Mouse (Mus musculus) embryonic facial prominence, embryonic 12.5 days (tissue): Measurements from ENCODE around the gene Msi1. TPM values are rescaled to one million over a fixed set of nuclear protein-coding genes. Genes with fewer than 3 reads are reported as not detected.

Source experiments
- ATAC-seq: fragments of 200-750 bp; cut with Nextera tagmentation; 2 replicates; pipeline ENCODE4 v1.8.0; 2017; ENCODE audit not compliant: insufficient number of reproducible peaks, insufficient read depth, low FRiP score, low TSS enrichment
- H3K27ac ChIP-seq: fragments of 300-500 bp; sonication (generic); 2 replicates; pipeline ENCODE4 v1.5.1; 2016; ENCODE audit warnings: mild to moderate bottlenecking
- H3K27me3 ChIP-seq: fragments of 300-500 bp; sonication (generic); 2 replicates; pipeline ENCODE4 v1.6.1; 2016; ENCODE audit warnings: mild to moderate bottlenecking, moderate library complexity
- H3K36me3 ChIP-seq: fragments of 300-500 bp; sonication (generic); 2 replicates; pipeline ENCODE4 v1.6.1; 2016; ENCODE audit warnings: mild to moderate bottlenecking
- H3K4me1 ChIP-seq: fragments of 300-500 bp; sonication (generic); 2 replicates; pipeline ENCODE4 v1.6.1; 2016
- H3K4me2 ChIP-seq: fragments of 300-500 bp; sonication (generic); replicated peaks from 2 replicates; pipeline ENCODE4 v1.6.1; 2016; ENCODE audit warnings: mild to moderate bottlenecking, moderate library complexity
- H3K4me3 ChIP-seq: fragments of 300-500 bp; sonication (generic); 2 replicates; pipeline ENCODE4 v1.5.1; 2016; ENCODE audit warnings: mild to moderate bottlenecking
- H3K9ac ChIP-seq: fragments of 300-500 bp; sonication (generic); 2 replicates; pipeline ENCODE4 v1.6.1; 2016; ENCODE audit warnings: mild to moderate bottlenecking, moderate library complexity
- H3K9me3 ChIP-seq: fragments of 300-500 bp; sonication (generic); 2 replicates; pipeline ENCODE4 v1.6.1; 2016; ENCODE audit warnings: mild to moderate bottlenecking, moderate library complexity
- WGBS: fragments of 180-500 bp; shearing (Covaris S2); methylation state at CpG from one replicate; pipeline ENCODE4 v1.1.7; 2016; 5-methylcytosine and 5-hydroxymethylcytosine counted together
- polyA plus RNA-seq: library from polyadenylated mRNA; unstranded; fragments of >200 nt; fragmentation: Nextera tagmentation; extraction: Ambion mirVana; gene quantifications from 2 replicates; pipeline ENCODE4 v1.2.1, GENCODE M21; 2016

Gene Msi1
- polyA plus RNA-seq, 1 experiment from 2014 or later, result 40.2 TPM

- H3K4me2 ChIP-seq, result no peak overlapping the region
- no peak for ATAC-seq
Measured at GRCm38 (mm10) chr5:115485489-115486205, 56.2 kb downstream of the Msi1 start.

DNA sequence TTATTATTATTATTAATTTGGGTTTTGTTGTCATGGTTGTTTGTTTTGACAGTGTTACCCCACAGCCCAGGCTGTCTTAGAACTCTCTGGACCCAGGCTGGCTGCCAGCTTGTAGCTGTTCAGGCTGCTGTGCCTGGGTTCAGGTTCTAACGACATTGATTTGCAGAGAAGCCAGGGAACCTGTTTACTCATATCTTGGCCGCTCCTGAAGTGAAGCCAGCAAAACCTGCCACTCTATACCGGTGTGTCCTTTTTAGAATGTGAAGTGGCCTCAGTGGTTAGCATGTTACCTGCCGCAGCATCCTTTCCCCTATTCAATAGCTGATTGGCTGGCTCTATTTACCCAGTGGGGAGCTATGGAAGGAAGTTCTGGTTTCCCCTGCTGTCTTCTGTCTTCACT, 57.3 kb downstream of the Msi1 start:
- Histone ChIP-seq H3K4me2 (no peak overlapping the region), H3K27me3 (peaks cover 13% of the 10 kb centered on the region), H3K9me3 (no peaks in the 10 kb centered on the region), H3K9ac (no peak overlapping the region), H3K36me3 (no peaks in the 10 kb centered on the region), H3K4me1 (peaks cover 18% of the 10 kb centered on the region), H3K27ac (no peak overlapping the region), H3K4me3 (no peak overlapping the region)
- no peak for ATAC-seq
- 51% methylated on average over 4 of the region's 4 CpGs for WGBS

More at GRCm38 (mm10) chr5:115485489-115486205, 56.2 kb downstream of the Msi1 start:
- 82% methylated on average over 18 of the region's 18 CpGs for WGBS
- Histone ChIP-seq H3K9ac (no peak overlapping the region), H3K36me3 (no peaks in the 10 kb centered on the region), H3K4me3 (no peak overlapping the region), H3K9me3 (no peaks in the 10 kb centered on the region), H3K27ac (no peak overlapping the region), H3K4me1 (peaks cover 12% of the 10 kb centered on the region), H3K27me3 (peaks cover 16% of the 10 kb centered on the region)

DNA sequence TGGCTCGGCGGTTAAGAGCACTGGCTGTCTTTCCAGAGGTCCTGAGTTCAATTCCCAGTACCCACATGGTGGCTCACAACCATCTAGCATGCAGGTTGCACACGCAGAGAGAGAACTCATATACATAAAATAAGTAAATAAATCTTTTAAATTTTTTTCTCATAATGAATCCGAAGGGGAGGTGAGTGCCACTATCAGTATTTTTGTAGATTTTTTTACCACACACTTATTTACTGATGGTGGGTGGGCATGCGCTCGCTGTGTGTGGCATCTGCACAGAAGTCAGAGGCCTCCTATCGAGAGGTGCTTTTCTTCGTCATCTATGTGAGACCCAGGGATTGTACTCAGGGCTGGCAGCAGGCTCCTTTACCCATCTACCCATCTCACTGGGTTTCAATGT, 58.0 kb downstream of the Msi1 start:
- Histone ChIP-seq H3K4me1 (peaks cover 21% of the 10 kb centered on the region), H3K9me3 (no peaks in the 10 kb centered on the region), H3K9ac (no peak overlapping the region), H3K36me3 (no peaks in the 10 kb centered on the region), H3K27me3 (peaks cover 8% of the 10 kb centered on the region), H3K4me2 (no peak overlapping the region), H3K4me3 (no peak overlapping the region), H3K27ac (no peak overlapping the region)
- no peak for ATAC-seq
- WGBS, result 89% methylated on average over 8 of the region's 8 CpGs

DNA sequence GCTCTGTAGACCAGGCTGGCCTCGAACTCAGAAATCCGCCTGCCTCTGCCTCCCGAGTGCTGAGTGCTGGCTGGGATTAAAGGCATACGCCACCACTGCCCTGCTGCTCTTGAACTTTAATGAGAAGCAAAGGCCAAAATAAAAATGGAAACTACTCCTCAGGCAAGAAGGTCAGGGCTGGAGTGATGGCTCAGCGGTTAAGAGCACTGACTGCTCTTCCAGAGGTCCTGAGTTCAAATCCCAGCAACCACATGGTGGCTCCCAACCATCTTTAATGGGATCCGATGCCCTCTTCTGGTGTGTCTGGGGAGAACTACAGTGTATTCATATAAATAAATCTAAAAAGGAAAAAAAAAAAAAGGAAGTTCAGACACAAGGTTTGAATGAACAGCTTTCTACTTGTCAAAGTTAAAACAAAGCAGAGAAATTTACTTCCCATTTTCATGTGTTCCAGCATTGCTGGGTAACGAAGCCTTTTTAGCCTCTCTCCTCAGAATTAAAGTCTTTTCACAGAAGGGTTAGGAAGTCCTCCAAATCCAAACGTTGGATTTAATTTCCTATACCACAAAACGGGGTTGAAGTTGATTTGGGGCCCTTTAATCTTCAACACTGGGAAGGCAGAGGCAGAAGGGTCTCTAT, 58.7 kb downstream of the Msi1 start:
- 74% methylated on average over 9 of the region's 9 CpGs for WGBS
- Histone ChIP-seq H3K36me3 (no peaks in the 10 kb centered on the region), H3K9ac (no peak overlapping the region), H3K27ac (peak overlapping the region; percentile 100; the same call in 1 of the 2 replicates), H3K4me3 (no peak overlapping the region), H3K27me3 (0 out of 2 replicates have a peak, but pooled peaks cover 1% of the 10 kb centered on the region), H3K4me2 (no peak overlapping the region), H3K4me1 (peaks cover 20% of the 10 kb centered on the region), H3K9me3 (no peaks in the 10 kb centered on the region)
- no peak for ATAC-seq

DNA sequence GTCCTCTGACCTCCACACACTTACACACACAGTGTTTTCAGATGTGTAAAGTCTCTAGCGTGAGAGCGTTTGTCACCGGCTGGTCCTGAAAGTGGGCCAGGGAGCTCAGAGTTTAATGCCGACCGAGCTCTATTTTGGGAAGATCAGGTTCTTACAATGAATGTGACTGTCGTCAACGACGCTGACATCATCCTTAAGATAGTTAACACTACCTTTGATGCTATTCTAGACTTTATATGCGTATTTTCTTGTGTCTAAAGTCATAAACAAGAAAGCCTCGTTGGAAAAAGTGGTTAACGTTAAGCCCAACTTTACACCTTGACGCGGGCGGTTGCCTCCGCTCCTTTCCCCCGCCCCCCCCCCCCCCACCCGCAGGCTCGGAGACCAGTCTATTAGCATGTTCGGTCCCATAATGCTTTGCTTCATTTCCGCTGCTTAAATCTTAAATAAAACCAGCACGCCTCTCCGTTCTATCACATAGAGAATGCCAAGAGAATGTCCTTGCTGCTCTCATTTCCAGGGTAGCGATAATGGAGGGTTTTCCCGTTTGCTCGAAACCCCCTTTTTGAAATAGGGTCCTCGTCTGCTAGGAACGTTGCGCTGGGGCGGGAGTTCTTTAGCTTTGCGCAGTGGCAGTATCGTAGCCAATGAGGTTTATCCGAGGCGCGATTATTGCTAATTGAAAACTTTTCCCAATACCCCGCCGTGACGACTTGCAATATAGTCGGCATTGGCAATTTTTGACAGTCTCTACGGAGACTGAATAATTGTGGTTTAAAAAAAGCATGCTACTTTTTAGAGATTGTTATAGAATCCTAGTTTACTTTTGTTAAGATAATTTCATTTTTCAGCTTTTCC, 59.7 kb downstream of the Msi1 start:
- H3K9me3 ChIP-seq, result no peaks in the 10 kb centered on the region
- under 1% methylated on average over 39 of the region's 39 CpGs for WGBS
- H3K4me1 ChIP-seq, result peaks cover 28% of the 10 kb centered on the region
- peak; percentile 47 for ATAC-seq
- H3K4me3 ChIP-seq, result peak overlapping the region; percentile 35
- peak overlapping the region; percentile 62; the same call in 1 of the 2 replicates for H3K9ac ChIP-seq
- H3K27ac ChIP-seq, result peak overlapping the region; percentile 100
- peak overlapping the region; percentile 55 for H3K4me2 ChIP-seq
- H3K27me3 ChIP-seq, result no peaks in the 10 kb centered on the region
- H3K36me3 ChIP-seq, result no peaks in the 10 kb centered on the region

DNA sequence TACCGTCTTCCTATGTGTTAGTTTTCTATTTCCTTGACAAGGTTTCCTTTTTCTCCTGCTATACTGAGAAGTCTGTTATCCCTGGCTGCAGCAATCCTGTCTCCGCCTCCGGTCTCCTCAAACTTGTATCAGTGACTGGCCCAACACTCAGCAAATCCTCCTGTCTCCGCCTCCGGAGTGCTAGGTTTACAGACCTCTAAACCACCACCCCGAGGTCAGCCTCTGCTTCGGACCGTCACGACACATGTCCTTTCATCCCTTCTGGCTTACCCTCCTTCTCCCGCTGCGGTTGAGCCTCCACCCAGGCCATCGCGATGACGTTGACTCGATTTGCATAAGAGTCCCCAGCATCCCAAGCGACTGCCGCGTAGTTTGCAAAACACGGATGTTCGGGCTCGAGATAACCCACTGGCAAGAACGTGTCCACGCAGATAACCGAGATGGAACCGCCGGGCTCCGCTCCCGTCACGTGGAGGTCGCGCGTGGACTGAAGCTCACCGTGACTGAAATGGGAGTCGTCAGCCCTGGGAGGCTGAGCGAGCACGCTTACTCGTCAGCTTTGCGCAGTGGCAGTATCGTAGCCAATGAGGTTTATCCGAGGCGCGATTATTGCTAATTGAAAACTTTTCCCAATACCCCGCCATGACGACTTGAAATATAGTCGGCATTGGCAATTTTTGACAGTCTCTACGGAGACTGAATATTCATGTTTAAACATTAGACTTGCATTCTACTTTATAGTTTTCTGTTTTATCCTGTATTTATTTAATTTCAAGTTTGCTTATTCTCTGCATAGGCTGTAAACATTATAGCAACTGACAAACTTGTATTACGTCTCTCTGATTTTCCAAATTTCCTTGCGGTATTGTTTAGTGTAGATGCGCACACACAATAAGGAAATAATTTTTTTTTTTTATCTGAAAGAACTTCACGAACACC, 60.6 kb downstream of the Msi1 start:
- H3K4me2 ChIP-seq, result peak overlapping the region; percentile 55
- under 1% methylated on average over 50 of the region's 50 CpGs for WGBS

DNA sequence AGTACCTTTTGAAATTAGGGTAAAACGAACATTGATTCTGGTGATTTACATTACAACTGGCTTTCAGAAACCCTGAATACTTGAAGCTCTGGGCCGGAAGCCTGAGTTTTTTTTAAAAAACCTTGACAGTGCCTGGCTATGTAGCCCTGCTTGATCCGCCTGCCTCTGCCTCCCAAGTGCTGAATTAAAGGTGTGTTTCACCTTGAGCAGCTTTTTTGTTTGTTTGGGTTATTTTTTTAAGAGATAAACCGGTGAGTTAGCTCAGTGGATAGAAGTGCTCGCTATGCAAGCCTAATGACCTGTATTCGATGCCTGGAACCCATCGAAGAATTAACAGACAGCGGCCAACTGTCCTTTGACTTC, 61.2 kb downstream of the Msi1 start:
- no peaks in the 10 kb centered on the region for H3K36me3 ChIP-seq
- H3K4me2 ChIP-seq, result peak overlapping the region; percentile 55
- H3K4me1 ChIP-seq, result peaks cover 29% of the 10 kb centered on the region
- WGBS, result 11% methylated on average over 8 of the region's 8 CpGs
- H3K9ac ChIP-seq, result no peak overlapping the region
- no peaks in the 10 kb centered on the region for H3K9me3 ChIP-seq
- ATAC-seq, result no peak
- no peak overlapping the region for H3K27ac ChIP-seq
- H3K27me3 ChIP-seq, result no peaks in the 10 kb centered on the region
- no peak overlapping the region for H3K4me3 ChIP-seq

More for the DNA sequence above, 60.6 kb downstream of the Msi1 start:
- Histone ChIP-seq H3K4me1 (peaks cover 29% of the 10 kb centered on the region), H3K9ac (peak overlapping the region; percentile 62), H3K27ac (peak overlapping the region; percentile 100), H3K36me3 (no peaks in the 10 kb centered on the region), H3K27me3 (no peaks in the 10 kb centered on the region), H3K9me3 (no peaks in the 10 kb centered on the region), H3K4me3 (peak overlapping the region; percentile 35)
- peak; percentile 77 for ATAC-seq

- WGBS, result 37% methylated on average over 5 of the region's 5 CpGs
- no peaks in the 10 kb centered on the region for H3K36me3 ChIP-seq
- no peaks in the 10 kb centered on the region for H3K27me3 ChIP-seq
- peak overlapping the region; percentile 55; the same call in 1 of the 2 replicates for H3K4me2 ChIP-seq
- H3K4me3 ChIP-seq, result no peak overlapping the region
- no peak overlapping the region for H3K27ac ChIP-seq
- no peak overlapping the region for H3K9ac ChIP-seq
- H3K4me1 ChIP-seq, result peaks cover 29% of the 10 kb centered on the region
- no peaks in the 10 kb centered on the region for H3K9me3 ChIP-seq
- no peak for ATAC-seq
Measured at GRCm38 (mm10) chr5:115491076-115491475, 61.7 kb downstream of the Msi1 start.

DNA sequence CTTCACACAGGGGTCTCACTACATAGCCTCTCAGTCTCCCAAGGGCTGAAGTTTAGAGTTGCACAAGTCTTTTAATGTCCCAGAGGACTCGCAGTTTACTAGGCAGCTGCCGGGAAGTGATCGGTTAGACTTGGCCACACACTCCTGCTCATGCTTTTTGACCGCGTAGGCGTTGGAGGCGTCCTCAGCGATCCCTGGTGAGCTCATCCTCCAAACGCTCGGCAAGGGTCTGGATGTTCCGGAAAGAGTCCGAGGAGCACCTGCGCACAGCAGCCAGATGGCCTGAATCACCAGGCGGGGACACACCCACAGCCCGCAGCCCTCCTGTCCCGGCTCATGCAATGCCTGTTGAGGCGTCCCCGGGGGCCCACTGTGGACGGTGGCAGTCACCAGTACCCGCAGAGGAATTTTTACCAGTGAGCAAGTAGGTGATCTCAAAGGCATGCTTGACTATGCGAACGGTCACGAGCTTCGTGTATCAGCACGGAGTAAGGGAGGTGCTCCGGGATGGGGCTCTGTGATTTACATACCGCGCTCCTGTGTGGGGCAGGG, 62.4 kb downstream of the Msi1 start:
- Histone ChIP-seq H3K27ac (0 out of 2 replicates have a peak overlapping the region, but pooled peaks have one; percentile 17), H3K9me3 (no peaks in the 10 kb centered on the region), H3K9ac (peak overlapping the region; percentile 19; the same call in 1 of the 2 replicates), H3K36me3 (no peaks in the 10 kb centered on the region), H3K4me1 (peaks cover 29% of the 10 kb centered on the region), H3K27me3 (no peaks in the 10 kb centered on the region), H3K4me2 (peak overlapping the region; percentile 59), H3K4me3 (peak overlapping the region; percentile 15)
- ATAC-seq, result no peak; the same call in 1 of the 2 replicates
- WGBS, result 4% methylated on average over 28 of the region's 28 CpGs

DNA sequence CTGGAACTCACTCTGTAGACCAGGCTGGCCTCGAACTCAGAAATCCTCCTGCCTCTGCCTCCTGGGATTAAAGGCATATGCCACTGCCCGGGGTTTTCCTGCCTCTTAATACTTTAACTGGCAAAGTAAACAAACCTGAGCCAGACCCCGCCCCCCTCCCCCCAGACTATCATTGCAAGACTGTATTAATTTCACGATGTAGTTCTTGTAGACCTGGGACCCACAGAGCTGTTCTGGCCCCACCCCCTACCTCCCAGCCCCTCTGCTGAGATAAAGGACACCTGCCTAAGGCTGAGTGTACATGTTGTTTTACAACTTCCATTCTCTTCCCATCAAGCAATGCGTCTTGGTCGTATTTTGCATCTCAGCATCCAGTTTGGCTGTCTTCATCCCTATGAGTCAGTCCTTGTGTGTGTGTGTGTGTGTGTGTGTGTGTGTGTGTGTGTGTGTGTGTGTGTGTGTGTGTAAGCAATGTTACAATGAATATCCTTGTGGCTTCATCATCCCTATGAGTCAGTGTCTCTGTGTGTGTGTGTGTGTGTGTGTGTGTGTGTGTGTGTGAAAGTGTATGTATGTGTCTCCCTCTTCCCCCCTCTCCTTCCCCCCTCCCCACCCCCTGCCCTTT, 63.4 kb downstream of the Msi1 start:
- H3K9ac ChIP-seq, result no peak overlapping the region
- peaks cover 29% of the 10 kb centered on the region for H3K4me1 ChIP-seq
- H3K27me3 ChIP-seq, result no peaks in the 10 kb centered on the region
- H3K9me3 ChIP-seq, result no peaks in the 10 kb centered on the region
- no peak for ATAC-seq
- 64% methylated on average over 6 of the region's 6 CpGs for WGBS
- no peaks in the 10 kb centered on the region for H3K36me3 ChIP-seq
- no peak overlapping the region for H3K4me2 ChIP-seq
- peak overlapping the region; percentile 80 for H3K27ac ChIP-seq
- no peak overlapping the region for H3K4me3 ChIP-seq
